Mouse (Mus musculus) gonadal fat pad, adult 2 months (tissue): Measurements from ENCODE around the gene Ppp1r21. TPM values are rescaled to one million over a fixed set of nuclear protein-coding genes. Genes with fewer than 3 reads are reported as not detected.

Experiments
- DNase-seq: peaks from one replicate; pipeline ENCODE4 v3.0.0-alpha.2; 2012; ENCODE audit warnings: low read depth
- polyA plus RNA-seq: library from polyadenylated mRNA; depleted of rRNA; stranded (reverse); fragments of >200 nt; gene quantifications from 2 replicates; pipeline ENCODE4 v1.2.3, GENCODE M21; 2012

Gene Ppp1r21
- polyA plus RNA-seq, 1 experiment = 21.9 TPM

DNA sequence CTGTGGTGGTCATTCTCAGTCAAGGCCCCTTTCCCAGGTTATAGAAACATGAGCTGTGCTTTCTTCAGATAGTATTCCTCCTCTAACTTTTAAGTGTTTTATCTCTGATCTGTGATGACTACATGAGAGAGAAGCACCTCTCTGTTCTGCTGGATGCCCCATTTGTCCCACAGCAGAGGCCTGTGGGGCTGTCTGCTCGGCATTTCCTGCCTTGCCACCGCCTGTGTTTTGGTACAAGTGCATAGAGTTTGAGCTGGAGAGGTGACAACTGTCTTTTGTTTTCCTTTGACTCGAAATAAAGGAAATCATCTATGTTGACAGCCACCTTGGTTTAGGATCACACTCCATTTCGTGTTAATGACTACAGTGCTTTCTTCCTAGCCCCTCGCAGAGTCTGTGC lies 44.9 kb downstream of the Ppp1r21 start:
- DNase-seq = no peak

DNA sequence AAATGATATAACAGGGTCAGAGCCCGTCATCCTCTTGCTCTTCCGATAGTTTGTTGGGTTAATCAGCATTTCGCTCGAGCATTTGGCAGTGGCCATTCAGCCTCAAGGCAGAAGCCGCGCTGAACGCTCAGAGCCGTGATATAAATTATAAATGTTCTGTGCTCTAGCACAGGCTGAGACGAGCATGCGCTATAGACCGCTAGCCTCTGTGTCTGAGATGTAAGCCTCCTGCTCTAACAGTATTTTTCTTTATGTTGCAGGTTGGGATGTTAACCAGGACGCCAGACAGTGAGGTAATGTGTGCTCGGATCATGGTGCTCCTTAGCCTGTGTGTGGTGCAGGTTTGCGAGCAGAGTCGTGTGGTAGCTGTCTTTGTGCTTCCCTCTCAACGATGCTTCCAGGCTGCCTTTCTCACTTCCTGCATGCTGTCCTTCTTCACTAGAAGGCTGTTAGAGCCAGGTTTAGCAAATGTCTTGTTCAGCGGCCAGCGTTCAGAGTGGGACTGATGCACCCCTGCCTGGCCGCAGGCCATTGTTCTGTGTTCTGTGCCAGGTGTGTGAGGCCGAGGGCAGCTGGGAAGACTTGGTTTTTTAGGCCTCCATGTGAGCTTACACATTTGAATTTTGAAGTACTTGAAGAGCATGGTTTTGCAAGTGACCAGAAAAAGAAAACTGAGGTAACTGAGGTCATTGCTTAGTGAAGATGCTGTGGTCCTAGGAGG lies 48.8 kb downstream of the Ppp1r21 start:
- no peak for DNase-seq

DNA sequence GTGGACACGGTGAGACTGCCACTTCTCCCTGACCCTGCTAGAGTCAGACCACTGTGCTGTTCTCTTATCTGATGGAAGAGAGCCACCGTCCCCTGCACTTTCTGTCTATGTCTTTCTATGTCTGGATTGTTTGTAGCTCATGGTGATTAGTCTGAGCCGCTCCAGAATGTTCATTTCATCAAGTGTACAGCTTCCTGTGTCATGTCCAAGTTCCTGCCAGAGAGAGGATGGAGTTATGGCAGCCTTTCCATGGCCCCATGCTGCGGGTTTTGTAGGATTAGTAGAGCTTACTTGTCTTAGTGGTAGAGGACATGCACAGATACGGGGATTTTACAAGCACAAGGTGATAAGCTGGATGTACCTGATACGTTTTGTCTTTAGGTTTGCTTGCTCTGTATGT lies 50.6 kb downstream of the Ppp1r21 start:
- DNase-seq = no peak

DNA sequence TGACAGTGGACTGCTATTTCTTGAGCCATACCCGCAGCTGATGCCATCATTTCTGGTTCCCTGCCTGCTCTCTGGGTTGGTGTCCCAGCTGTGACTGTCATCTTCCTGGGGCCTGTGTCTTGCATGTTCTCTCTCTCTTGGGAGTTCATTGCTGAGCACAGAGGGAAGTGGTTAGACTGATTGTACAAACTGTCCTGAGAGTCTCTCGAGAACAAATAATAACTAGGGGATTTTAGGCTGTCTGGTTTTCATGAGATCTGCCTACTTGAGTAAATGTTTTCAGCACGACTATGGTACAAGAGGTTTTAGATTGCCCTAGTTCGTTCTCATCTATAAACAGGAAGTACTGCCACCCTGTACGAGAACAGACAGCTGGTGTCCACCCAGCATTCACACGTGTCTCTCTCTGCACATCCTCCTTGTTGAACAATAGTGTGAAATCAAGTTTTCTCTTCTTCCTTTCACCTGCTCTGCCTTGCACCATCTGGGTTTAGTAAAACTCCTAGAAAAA lies 51.6 kb downstream of the Ppp1r21 start:
- no peak for DNase-seq

DNA sequence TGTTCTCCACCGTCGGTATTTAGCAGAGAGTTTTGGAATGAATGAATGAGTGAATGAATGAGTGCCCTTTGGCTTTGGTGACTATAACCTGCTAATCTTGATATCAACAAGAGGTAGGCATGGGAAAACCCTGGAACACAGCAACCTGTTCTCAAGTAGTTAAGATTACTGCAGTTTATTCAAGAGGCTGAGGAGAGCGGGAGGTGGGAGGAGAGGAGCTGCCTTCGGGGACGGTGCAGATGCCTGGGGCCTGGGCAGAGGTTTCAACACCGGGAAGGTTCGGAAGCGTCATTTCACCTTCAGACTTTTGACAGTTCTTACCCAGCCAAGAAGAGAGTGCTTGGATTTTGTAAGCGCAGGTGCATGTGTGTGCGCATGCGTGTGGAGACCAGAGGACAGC lies 53.1 kb downstream of the Ppp1r21 start:
- DNase-seq = no peak

DNA sequence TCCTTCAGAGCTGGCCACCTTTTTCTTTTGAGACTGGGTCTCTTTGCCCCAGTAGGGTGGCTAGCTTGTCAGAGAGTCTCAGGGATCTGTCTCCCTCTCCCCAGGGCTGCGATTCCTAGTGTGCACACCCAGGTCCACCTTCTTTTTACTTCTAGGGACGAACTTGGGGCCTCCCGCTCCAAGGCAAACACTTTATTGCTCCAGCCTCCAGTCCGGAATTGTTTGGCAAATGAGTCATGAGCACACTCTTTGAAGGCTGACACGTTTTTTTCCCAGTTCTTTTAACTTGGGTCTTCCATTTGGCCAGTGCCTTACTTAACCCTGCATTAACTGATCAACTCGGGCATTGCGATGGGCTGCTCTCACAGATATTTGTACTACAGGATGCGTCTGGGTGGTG lies 53.5 kb downstream of the Ppp1r21 start:
- no peak for DNase-seq

DNA sequence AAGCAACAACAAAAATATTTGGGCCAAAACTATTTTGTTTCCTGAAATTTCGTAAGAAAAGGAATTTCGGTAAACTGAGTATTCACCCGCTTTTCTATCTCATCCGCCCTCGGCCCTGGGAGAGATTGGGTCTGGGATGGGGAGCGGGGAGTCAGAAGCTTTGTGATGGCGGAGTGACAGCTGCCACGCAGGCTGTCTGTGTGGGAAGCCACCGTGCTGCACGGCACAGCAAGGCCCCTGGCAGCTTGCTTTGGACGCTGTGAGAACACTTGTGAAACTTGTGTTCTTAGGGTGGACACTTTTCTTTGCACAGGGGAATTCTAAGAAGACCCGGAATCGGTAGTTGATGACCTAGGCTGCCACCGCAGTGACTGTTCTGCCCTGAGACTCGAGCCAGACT lies 57.5 kb downstream of the Ppp1r21 start:
- no peak for DNase-seq

DNA sequence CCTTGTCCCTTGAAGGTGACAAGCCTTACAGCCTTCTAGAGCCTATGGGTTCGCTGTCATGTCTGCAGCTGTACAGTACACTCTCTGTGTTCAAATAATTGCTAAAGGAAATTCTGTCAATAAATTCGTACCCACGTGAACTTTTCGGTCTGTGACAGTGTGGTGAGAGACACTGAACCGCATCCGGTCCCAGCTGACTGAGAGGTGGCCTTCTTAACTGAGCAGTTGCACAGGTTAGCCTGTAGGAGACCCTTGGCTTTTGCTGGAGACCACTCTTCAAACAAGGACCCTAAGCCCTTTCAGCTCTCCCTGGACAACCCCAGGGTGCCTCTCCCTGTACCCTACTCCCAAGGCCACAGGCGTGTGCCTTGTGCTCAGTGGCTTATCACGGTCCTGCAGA lies 58.3 kb downstream of the Ppp1r21 start:
- no peak for DNase-seq

DNA sequence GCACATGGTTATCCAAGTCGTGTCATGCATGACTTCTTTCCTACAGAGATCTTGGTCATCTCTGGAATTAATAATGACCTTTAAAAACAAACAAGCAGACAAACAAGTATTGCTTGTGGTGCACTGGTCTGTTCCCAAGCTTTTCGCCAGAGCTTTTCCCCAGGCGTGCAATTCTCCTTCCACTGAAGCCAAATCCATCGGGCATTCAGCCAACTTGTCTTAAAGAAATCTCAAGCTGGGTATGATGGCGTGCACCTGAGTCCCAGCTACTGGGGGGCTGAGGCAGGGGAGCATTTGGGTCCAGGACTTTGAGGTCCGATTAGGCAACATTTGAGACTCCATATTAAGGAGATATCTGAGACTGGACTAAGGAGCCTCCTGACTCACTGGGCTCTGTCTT lies 60.3 kb downstream of the Ppp1r21 start:
- DNase-seq = no peak

DNA sequence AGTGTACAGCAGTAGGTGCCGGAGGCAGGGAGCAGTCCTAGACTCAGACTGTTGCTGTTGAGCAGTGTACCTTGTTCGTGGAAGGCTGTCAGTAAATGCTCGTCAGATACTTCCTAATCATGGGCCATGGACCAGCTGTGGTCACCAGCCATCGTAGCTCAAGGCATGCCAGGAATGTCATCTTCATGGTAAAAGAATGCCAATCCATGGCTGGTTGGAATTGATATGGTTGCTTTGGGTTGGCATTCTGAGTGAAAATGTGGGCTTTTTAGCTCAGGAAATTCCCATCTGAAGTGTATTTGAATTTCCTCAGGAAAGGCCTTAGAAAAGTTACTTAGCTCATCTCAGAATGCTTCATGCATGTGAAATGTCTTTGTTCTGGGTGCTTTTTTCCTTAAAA lies 65.2 kb downstream of the Ppp1r21 start:
- no peak for DNase-seq

DNA sequence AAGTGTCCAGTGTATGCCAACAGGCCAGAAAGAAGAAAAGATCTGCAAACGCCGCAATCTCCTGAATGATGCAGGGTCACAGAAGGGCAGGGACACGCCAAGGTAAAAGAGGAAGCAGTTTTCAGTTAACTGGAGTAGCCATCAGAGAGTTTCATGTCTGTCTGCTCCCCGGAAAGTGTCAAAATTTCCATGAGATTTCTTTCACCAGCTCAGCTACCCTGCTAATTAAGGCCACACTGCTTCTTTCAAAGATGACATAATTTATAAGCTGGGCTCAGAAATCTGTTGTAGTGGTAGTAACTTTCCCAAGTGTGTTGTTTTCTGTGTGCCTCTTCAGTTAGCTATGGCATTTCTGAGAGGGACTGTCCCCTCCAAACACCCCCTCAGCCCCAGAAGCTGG lies 66.2 kb downstream of the Ppp1r21 start:
- DNase-seq = no peak

DNA sequence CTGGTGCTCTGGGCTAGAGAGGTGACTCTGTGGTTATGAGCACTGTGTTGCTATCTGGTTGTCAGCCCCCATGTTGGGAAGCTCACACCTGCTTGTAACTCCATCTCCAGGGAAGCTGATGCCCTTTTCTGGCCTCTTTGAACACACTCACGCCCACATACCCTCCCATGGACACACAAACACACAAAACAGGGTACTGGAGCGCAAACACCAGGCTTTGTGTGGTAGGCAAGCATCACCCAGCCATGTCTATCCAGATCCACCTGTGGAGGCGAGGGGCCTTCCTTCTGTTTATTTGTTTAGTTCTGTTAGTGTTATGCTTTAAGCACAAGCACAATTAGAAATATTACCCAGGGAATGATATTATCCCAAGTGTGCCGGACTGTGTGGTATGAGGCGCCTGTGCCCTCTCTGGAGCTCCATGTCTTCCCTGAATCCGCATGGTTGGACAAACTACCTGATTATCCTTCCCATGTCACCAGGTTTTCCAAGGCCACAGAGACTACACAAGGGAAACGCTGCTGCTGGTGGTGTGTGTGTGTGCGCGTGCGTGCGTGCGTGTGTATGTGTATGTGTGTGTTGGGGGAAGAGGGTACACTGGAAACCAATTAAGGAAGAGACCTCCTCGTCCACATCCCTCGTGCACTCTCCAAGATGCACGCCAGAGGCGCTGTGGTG lies 66.8 kb downstream of the Ppp1r21 start:
- no peak for DNase-seq

DNA sequence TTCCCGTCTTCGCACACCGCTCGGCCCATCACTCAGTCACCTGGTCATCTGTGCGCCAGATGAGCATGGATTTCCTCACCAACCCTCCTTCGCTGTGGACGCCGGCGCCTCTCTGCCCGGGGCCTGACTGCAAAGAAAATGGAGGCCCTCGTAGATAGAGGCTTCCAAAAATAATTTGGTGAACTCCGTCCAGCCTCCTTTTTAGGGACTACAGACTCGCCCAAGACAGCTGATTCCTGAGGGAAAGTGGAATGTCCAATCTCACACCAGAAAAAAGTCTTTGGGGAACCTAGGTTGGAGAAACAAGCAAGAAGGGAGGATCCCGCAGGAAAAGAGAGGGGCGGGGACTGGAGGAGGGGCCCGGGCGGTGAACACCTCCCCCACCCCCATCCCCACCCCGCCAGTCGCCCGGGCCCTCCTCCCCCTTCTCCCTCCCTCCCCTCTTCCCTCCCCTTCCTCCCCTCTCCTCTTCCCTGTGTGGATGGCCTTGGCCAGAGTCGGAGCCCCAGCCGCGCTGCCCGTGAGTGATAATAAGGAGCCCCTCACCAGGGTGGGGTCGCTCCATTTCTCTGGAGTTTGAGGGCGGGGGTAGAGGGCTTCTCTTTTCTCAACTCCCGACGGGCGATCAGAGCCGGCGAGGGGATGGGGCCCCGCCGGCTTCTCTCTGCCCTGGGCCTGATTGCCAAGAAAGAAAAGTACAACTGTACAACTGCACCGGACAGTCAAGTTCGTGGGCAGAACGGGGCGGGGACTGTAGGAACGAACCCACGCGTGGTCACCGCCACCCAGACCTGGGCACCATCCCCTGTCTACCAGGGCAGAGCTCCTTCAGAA lies 67.5 kb downstream of the Ppp1r21 start, which contains the start of gene Ston1:
Gene Ston1, plus strand, starts transcription at position 463 of the 834 bp plus-strand sequence.
- no peak for DNase-seq

DNA sequence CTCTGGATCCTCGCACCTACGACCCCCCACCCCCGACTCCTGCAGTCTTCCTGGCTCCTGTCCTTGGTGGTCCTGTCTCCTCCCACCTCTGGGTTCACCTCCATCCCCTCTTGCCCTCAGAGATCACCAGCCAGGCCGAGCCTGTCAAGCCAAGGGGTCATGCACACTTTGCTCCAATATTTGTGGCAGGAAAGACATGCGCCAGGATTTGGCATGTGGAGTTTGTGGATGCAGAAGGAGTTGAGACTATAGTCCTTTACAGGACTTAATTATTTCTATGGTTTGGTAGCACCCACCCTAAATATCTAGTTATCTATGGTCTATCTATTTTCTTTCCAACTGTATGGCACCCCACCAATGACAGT lies 68.1 kb downstream of the Ppp1r21 start:
- no peak for DNase-seq

DNA sequence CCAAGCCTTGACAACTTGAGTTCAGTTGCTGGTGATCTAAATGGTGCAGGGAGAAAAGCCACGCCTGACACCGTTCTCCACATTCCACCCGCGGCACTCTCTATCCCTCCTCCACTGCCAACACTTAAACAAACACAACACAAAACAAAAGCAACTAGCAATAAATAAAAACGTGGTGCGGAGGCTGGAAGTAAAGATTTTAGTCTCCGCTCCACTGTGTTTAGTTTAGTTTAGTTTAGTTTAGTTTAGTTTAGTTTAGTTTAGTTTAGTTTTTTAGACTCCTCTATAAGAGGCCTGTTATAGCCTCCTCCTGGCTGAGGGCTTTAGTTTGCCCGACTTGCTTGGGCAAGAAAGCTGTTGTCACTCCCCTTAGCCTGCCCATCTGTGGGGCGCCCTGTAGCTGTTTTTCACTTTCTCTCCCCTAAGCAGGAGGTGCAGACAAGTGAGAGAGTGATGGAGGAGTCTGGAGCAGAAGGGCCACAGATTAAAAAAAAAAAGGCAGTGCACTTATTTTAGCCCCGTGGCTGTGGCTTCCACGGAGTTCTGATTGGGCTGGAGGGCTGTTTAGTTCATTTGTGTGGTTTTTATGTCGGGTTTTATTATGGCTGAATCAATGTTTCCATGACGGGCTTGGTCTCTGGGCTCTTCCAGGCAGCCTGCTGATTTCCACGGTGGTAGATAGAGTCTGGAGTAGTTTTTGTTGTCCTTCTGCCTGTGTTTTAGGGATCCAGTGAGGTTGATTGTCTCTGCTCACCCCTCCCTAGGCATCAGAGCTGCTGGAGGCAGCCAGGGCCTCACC lies 68.9 kb downstream of the Ppp1r21 start:
- no peak for DNase-seq

DNA sequence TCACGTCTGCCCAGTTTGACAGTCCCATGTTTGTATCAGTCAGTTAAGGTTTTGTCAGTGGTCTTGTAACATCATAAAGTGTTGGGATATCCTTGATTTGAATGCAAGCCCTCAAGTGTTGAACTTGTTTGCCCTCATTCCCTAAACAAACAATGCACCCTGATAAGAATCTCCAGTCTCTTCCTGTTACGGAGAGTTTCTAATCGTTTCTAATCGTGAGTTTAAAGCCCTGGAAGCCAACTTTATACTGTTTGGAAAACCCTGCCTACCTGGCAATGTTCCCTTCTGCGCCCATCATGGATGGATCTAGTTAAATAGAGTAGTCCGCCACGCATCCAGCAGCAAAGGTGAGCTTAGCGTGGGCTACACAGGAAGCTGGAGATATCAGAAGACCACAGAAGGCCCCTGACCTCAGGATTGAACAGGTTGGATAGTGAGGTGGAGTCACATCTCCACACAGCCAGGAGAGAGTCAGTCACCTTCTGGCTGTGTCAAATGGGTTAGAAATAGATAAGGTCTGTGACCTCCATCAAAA lies 70.6 kb downstream of the Ppp1r21 start:
- DNase-seq = no peak

DNA sequence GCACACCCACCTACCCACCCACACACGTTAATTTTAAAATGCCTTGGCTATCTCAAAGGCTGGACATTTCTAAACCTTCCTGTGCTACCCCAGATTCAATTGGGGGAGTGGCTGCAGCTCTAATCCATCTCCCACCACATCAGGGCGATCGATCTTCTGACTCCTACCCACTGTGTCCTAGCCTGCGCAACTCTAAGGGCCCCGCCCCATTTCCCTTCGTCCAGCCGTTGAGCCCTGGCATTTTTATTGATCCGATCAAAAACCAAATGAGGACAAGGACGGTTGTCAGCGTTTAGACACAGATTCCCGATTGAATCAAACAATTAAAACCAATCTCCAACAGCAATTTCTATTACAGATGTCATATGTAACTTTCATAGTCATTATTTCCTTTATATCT lies 74.0 kb downstream of the Ppp1r21 start:
- DNase-seq = no peak

DNA sequence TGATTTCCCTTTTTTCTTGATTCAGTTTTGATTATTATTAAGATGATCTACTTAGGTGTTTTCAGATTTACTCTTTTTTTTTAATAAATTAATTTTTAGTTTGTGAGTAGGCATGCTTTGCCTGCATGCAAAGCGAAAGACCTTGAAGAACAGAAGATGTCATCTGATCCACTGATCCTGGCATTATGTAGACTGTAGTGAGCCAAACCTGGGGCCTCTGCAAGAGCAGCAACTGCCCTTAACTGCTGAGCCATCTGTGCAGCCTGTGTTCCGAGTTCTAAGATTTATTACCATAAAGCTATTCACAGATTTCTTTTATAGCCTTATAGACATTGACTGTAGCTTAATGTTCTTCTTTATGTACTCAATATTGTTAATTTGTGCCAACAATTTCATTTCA lies 76.1 kb downstream of the Ppp1r21 start:
- DNase-seq = no peak

DNA sequence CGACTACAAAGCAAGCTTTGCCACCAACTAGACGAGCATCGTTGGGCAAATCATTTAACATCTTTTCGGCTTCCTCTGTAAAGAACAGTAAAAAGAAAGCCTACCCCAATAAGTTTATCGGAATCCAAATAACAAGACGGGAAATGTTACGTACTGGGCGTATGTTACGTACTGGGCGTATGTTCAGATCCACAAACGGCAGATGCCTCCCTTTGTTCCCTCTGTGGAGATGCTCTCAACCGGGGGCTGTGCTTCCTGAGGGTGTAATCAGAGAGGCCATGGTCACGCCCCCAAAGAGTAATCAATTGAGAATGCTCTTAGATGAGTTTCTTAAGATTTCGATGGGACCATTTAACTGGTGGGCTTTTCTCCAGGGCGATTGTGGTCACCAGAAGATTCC lies 79.4 kb downstream of the Ppp1r21 start:
- no peak for DNase-seq

DNA sequence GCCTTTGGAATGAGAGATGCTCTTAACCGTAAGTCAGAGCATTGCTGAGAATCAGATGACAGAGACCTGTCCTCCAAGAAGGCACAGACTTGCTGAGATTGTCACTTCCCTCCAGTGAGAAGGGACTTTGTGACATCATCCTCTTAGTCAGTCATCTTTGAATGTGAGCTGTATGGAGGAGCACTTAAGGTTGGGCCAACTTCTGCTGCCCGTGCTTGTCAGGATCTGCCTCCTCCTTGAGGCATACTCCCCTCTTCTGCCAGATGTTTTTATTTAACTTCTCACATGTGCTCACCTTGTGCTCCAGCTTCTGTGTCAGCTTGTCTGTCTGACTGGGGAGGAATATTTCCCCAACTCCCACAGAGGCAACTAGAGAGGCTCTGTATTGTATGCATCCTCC lies 81.1 kb downstream of the Ppp1r21 start:
- no peak for DNase-seq

DNA sequence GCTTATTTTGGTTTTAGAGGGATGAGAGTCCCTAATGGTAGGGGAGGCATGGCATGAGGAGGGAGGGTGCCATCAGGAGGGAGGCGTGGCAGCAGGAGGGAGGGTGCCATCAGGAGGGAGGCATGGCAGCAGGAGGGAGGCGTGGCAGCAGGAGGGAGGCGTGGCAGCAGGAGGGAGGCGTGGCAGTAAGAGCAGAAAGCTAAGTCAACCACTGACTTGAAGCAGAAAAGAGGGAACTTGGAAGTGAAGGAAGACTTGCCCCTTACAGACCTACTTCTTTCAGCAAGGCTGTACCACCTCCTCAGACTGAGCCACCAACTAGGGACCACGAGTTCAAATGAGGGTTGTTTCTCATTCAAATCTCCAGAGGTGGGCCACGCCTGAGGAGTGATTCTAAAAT lies 83.3 kb downstream of the Ppp1r21 start:
- no peak for DNase-seq

DNA sequence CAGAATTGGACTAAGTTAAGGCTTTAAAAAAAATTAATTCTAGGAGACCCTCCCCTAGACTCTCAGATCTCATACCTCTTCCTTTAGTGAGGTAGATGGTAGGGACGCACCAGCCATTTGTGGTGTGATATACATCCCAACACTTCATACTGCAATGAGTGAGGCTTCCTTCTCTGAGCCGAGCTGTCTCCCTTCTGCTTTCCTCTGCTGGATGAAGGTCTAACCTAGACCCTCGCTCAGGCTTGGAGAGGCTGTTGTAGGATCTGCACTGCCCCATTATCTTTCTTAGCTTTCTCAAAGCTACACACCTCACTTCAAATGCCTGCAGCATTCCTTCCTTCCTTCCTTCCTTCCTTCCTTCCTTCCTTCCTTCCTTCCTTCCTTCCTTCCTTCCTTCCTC lies 83.8 kb downstream of the Ppp1r21 start:
- no peak for DNase-seq
